Mouse (Mus musculus): ENCODE data around the gene Clmn. TPM values are rescaled to one million over a fixed set of nuclear protein-coding genes. Genes with fewer than 3 reads are reported as not detected.

Gene Clmn
- polyA plus RNA-seq, 1 experiment from 2014 or later, result 5.5 TPM

DNA sequence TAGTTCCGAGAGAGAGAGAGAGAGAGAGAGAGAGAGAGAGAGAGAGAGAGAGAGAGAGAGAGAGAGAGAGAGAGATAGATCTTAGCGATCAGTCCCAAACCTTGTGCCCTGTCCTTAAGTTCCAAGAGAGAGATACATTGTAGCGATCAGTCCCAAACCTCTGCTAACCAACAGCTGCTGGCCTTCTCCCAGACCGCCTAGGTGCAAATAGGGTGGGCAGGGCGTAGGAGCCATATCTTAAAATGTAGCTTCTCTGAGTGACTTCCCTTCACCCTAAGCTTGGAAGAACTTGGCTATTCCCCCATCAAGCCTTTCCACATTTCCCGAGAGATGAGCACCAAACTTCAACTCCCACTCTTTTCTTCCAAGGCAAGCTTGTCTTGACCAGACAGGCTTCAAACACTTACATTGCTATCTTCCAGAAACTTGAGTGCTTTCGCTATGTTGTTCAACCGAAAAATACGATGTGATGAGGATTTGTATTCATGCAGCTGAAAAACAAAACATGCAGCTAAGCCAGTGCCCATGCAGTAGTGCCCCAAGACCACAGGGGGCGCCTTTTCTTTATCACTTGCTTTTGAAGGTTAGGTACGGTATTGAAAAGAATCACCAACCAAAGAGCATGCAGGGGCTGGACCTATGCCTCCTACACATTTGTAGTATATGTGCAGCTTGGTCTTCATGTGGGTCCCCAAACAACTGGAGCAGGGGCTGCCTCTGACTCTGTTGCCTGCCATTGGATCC, 68.1 kb downstream of the Clmn start:
- H3K36me3 ChIP-seq (ENCODE audit: control insufficient read depth, insufficient read depth, low read length), result peaks cover 3% of the 10 kb centered on the region; the same call in 1 of the 2 replicates
- no peaks in the 10 kb centered on the region for H3K4me1 ChIP-seq (replicated peaks; ENCODE audit: control insufficient read depth, insufficient read depth)
- TF ChIP-seq CTCF (IDR thresholded peaks at IDR 0.05; ENCODE audit: low read depth) (peak; percentile 42), EP300 (optimal IDR thresholded peaks at IDR 0.05) (no peak)
- no peaks in the 10 kb centered on the region for H3K27me3 ChIP-seq (ENCODE audit: control insufficient read depth, insufficient read depth, low read length)
- H3K4me3 ChIP-seq (ENCODE audit: low read depth, low read length), result no peak overlapping the region
- ATAC-seq (ENCODE audit: low FRiP score, low TSS enrichment), result no peak
- no peak overlapping the region for H3K27ac ChIP-seq (replicated peaks)
- DNase-seq (ENCODE audit: low spot score), result no peak
- no peak overlapping the region for H3K9ac ChIP-seq (ENCODE audit: low read length)
- H3K4me2 ChIP-seq (replicated peaks; ENCODE audit: low read depth), result no peak overlapping the region
- 91% methylated on average over 11 of the region's 11 CpGs for WGBS
- H3K9me3 ChIP-seq (ENCODE audit: control insufficient read depth, low read length), result no peaks in the 10 kb centered on the region

DNA sequence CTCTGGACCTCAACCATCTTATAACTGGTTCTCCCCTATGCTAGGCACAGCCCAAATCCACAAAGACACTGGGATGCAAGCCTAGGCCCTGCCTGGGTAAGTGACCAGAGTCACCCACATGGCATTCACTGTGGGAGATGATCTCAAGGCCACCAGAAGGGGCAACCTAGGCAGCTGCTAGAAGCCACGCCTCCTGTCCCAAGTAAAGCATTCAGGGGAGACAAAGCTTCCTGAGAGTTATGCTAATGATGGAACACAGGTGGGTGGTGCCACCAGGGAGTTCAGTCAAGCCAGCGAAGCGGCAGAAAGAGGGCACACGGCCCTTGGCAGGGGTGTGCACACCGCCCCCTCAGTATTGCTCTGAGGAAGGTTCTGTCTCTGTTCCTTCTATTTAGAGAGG, 69.9 kb downstream of the Clmn start:
- DNase-seq (ENCODE audit: low spot score), result no peak

DNA sequence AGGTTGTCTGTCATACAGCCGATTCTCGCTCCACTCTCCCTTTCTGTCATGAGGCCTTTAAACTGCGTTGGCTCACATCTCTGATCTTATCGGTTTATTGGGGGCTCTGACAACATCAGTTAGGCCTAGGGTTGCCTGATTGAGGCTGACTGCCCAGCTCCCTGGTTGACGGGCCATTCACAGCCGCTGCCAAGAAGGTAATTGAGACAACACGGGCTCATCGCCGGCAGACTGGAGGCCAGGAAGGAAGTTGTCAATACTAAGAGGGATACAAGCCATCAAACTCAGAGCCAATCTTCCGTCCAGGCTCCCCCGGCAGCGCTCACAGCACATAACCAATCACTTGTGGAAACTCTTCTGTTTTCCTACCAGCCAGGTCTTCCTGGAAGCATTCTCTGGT, 71.4 kb downstream of the Clmn start:
- TF ChIP-seq EP300 (optimal IDR thresholded peaks at IDR 0.05), result no peak
- TF ChIP-seq CTCF (IDR thresholded peaks at IDR 0.05; ENCODE audit: low read depth), result no peak
- Histone ChIP-seq H3K9me3 (ENCODE audit: control insufficient read depth, low read length) (no peaks in the 10 kb centered on the region), H3K36me3 (ENCODE audit: control insufficient read depth, insufficient read depth, low read length) (no peaks in the 10 kb centered on the region), H3K27ac (replicated peaks) (no peak overlapping the region), H3K27me3 (ENCODE audit: control insufficient read depth, insufficient read depth, low read length) (no peaks in the 10 kb centered on the region), H3K4me2 (replicated peaks; ENCODE audit: low read depth) (no peak overlapping the region), H3K4me3 (ENCODE audit: low read depth, low read length) (no peak overlapping the region), H3K9ac (ENCODE audit: low read length) (no peak overlapping the region), H3K4me1 (replicated peaks; ENCODE audit: control insufficient read depth, insufficient read depth) (no peaks in the 10 kb centered on the region)
- 66% methylated on average over 12 of the region's 12 CpGs for WGBS
- ATAC-seq (ENCODE audit: low FRiP score, low TSS enrichment) (no peak), DNase-seq (ENCODE audit: low spot score) (no peak)

More for the DNA sequence above, 69.9 kb downstream of the Clmn start:
- Histone ChIP-seq H3K9ac (ENCODE audit: low read length) (no peak overlapping the region), H3K4me1 (replicated peaks; ENCODE audit: control insufficient read depth, insufficient read depth) (no peaks in the 10 kb centered on the region), H3K9me3 (ENCODE audit: control insufficient read depth, low read length) (no peaks in the 10 kb centered on the region), H3K27ac (replicated peaks) (no peak overlapping the region), H3K4me3 (ENCODE audit: low read depth, low read length) (no peak overlapping the region), H3K36me3 (ENCODE audit: control insufficient read depth, insufficient read depth, low read length) (peaks cover 3% of the 10 kb centered on the region; the same call in 1 of the 2 replicates), H3K4me2 (replicated peaks; ENCODE audit: low read depth) (no peak overlapping the region), H3K27me3 (ENCODE audit: control insufficient read depth, insufficient read depth, low read length) (no peaks in the 10 kb centered on the region)
- TF ChIP-seq EP300 (optimal IDR thresholded peaks at IDR 0.05), result no peak
- no peak for TF ChIP-seq CTCF (IDR thresholded peaks at IDR 0.05; ENCODE audit: low read depth)
- WGBS, result 73% methylated on average over 5 of the region's 5 CpGs
- ATAC-seq (ENCODE audit: low FRiP score, low TSS enrichment), result no peak

DNA sequence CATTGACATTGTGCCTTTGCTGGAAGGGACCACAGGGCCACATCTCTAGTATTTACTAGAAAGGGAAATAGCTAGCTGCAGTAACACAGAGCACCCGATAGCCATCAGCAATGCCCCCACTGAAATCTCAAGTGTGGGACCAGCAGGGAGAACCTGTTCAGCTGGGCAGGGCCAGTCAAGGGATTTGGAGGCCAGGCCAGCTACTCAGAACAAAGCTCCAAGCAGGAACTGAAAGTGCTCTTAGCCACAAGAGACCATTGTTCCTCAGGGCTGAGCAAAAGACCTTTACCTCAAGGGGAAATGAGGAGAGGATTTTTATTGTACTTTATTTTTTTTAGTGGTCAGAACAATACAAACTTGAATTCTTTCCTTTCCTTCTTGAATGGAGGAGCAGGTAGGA, 87.3 kb downstream of the Clmn start:
- peak; percentile 29 for DNase-seq (ENCODE audit: low spot score)
- H3K27ac ChIP-seq (replicated peaks), result no peak overlapping the region
- 46% methylated on average over 1 of the region's 1 CpGs for WGBS
- no peak overlapping the region for H3K4me2 ChIP-seq (replicated peaks; ENCODE audit: low read depth)
- TF ChIP-seq CTCF (IDR thresholded peaks at IDR 0.05; ENCODE audit: low read depth), result no peak
- TF ChIP-seq EP300 (optimal IDR thresholded peaks at IDR 0.05), result no peak
- H3K9me3 ChIP-seq (ENCODE audit: control insufficient read depth, low read length), result no peaks in the 10 kb centered on the region
- no peaks in the 10 kb centered on the region for H3K4me1 ChIP-seq (replicated peaks; ENCODE audit: control insufficient read depth, insufficient read depth)
- no peak overlapping the region for H3K9ac ChIP-seq (ENCODE audit: low read length)
- no peak overlapping the region for H3K4me3 ChIP-seq (ENCODE audit: low read depth, low read length)
- ATAC-seq (ENCODE audit: low FRiP score, low TSS enrichment), result peak; percentile 47
- H3K27me3 ChIP-seq (ENCODE audit: control insufficient read depth, insufficient read depth, low read length), result no peaks in the 10 kb centered on the region
- H3K36me3 ChIP-seq (ENCODE audit: control insufficient read depth, insufficient read depth, low read length), result peaks cover 8% of the 10 kb centered on the region; the same call in 1 of the 2 replicates

DNA sequence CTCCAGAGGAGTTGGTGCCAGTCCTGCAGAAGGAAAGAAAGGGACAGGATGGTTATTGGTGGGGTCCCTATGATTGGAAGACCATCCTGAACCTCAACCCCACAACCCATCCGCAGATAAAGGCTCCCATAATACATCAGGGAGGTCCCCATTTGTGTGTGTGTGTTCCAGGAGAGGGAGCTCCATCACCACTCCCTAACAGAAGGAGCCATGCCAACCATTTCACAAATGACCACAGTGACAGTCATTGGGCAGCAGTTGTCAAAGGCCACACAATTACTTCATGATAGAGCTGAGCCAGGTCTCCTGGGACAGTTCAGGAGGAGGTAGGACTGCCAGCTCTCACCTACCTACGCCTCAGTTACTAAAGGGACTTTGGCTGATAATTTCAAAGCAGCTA, 92.9 kb downstream of the Clmn start:
- DNase-seq (ENCODE audit: low spot score) (no peak), ATAC-seq (ENCODE audit: low FRiP score, low TSS enrichment) (no peak)
- Histone ChIP-seq H3K4me1 (replicated peaks; ENCODE audit: control insufficient read depth, insufficient read depth) (no peaks in the 10 kb centered on the region), H3K27ac (replicated peaks) (no peak overlapping the region), H3K36me3 (ENCODE audit: control insufficient read depth, insufficient read depth, low read length) (no peaks in the 10 kb centered on the region), H3K9me3 (ENCODE audit: control insufficient read depth, low read length) (no peaks in the 10 kb centered on the region), H3K4me2 (replicated peaks; ENCODE audit: low read depth) (no peak overlapping the region), H3K9ac (ENCODE audit: low read length) (no peak overlapping the region), H3K4me3 (ENCODE audit: low read depth, low read length) (no peak overlapping the region), H3K27me3 (ENCODE audit: control insufficient read depth, insufficient read depth, low read length) (no peaks in the 10 kb centered on the region)
- WGBS, result 85% methylated on average over 2 of the region's 2 CpGs
- TF ChIP-seq EP300 (optimal IDR thresholded peaks at IDR 0.05) (no peak), CTCF (IDR thresholded peaks at IDR 0.05; ENCODE audit: low read depth) (peak; percentile 63)

DNA sequence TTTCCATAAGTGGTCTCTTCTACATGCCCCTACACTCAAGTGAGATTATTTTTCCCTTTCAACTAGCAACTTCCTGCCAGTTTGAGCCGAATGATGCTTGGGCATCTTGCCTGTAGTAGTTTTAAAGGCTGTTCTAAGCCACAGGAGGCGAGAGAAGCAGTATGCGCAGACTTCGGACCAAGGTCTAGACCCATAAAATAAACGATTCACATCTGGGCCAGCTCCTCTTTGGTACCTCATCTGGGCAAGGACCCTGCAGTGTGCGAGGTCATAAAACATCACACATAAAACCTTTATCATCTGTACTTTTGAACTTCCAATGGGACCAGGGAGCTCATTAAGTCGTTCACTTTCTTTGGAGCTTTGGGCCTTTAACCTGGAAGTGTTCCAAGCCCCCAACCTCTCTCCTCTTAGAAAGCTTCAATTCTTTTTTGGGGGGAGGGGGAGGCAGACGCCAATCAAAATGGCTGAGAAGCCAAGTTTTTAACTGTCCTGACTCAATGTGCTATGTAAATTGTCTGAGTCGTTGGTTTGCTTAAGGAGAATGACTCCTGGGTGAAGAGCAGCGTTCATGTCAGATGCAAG, 95.6 kb downstream of the Clmn start:
- WGBS, result 70% methylated on average over 10 of the region's 10 CpGs
- no peaks in the 10 kb centered on the region for H3K36me3 ChIP-seq (ENCODE audit: control insufficient read depth, insufficient read depth, low read length)
- no peak overlapping the region for H3K4me3 ChIP-seq (ENCODE audit: low read depth, low read length)
- DNase-seq (ENCODE audit: low spot score), result no peak
- H3K9ac ChIP-seq (ENCODE audit: low read length), result no peak overlapping the region
- no peak overlapping the region for H3K4me2 ChIP-seq (replicated peaks; ENCODE audit: low read depth)
- TF ChIP-seq CTCF (IDR thresholded peaks at IDR 0.05; ENCODE audit: low read depth) (no peak), EP300 (optimal IDR thresholded peaks at IDR 0.05) (no peak)
- no peaks in the 10 kb centered on the region for H3K4me1 ChIP-seq (replicated peaks; ENCODE audit: control insufficient read depth, insufficient read depth)
- no peaks in the 10 kb centered on the region for H3K9me3 ChIP-seq (ENCODE audit: control insufficient read depth, low read length)
- no peak for ATAC-seq (ENCODE audit: low FRiP score, low TSS enrichment)
- H3K27ac ChIP-seq (replicated peaks), result no peak overlapping the region
- H3K27me3 ChIP-seq (ENCODE audit: control insufficient read depth, insufficient read depth, low read length), result no peaks in the 10 kb centered on the region
